Mouse (Mus musculus) regulatory T cell (primary cell): ENCODE results near the gene Nxph3.

Experiments
- in situ Hi-C: fragments of 300-600 bp; cut with MboI, MseI; formaldehyde crosslinking; loops from one replicate; pipeline ENCODE4 v1.15.1; 2025; ENCODE audit warnings: high pct_unique_total_duplicates

Nxph3 gene

DNA sequence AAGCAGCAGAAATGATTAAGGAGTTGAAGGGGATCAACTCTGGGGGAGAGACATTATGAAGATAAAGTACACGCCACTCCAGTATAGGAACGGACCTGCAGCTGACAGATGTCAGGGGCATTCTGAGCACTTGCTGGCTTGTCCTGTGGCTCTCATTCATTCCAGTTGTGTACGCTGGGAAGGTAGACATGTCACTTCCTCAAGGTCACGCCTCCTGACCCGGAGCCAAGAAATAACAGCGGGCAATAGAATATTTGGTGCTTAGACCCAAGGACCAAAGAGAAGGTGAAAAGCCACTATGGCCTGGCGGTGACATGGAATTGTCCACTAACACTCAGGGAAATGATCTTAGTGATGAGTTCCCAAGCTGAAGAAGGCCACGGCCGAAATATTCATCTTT lies 18.5 kb downstream of the Nxph3 start:
- in situ Hi-C loops = no loop called here

DNA sequence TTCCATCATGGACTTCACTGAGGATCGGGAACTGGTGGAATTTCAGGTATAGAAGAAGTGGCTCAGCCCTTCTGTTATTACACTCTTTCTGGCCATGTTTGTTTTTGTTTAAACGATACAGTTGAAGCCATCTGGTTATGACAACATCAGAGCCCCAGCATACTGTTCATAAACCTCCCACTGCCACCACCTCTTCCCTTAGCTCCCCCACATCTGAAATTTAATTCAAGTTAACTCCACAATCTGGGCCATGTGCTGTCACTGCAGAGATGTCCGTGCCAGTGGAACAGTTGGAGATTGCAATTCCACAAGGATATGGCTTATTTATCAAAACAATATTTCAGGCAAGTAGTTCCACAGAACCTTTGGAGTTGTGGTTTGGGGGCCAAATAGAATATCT lies 20.0 kb downstream of the Nxph3 start:
- in situ Hi-C loops = no loop called here

DNA sequence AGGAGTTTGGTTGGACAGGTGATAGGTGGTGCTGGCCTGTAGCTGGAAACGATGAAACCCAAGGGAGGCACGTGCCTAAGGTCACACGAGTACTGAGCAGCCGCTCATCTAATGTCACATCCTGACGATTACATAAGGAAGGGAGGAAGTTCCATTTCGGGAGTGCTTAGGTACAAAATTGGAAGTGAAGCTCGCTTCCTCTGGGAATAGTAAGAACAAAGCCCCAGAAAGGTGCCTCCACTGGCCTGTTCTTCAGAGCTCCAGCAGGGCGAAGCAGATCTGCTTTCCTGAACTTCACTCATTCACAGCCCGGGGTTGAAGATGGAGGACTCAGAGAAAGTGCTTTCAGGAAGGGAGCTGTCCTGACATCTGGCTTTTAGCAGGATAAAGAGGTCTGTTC lies 20.4 kb downstream of the Nxph3 start:
- in situ Hi-C loops = no loop called here

GRCm38 (mm10) chr11:95493010-95493409 lies 21.4 kb downstream of the Nxph3 start:
- in situ Hi-C loops = no loop called here

DNA sequence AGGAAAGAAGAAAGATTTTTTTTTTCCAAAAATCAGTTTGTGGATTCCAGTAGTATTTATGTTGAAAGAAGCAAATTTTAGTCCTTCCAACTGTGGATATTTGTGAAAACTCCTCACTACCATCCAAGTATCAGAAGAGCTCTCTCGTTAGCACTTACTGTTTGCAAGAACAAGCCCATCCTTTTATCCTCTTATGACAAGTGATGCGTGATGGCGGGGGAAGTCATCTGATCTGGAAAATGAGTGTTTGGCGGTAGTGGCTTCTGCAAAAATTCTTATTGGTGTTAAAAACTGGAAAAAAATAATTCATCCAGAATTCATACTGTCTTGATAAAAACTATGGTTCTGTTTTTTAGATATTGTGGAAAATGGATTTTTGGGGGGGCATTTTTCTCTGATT lies 22.1 kb downstream of the Nxph3 start:
- in situ Hi-C loops = no loop called here

- in situ Hi-C loops = no loop called here
These were observed 24.3 kb downstream of the Nxph3 start for GRCm38 (mm10) chr11:95490104-95490503.

DNA sequence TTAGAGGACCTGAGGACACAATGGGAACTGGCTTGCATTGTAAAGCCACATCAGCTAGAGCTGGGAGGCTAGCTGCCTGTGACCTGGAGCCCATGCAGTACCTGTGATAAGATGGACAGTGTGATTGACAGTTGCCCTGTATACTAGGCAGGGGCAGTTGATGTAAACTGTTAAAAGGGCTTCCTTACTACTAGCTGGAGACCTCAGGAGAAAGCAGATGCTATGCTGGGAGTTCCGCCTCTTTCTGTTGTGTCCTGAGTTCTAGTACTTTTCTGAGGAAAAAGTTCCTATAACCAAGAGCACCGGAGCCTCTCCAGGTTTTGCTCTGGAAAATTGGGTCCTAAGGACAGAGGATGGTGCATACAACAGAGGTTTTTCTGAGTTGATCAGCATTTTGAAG lies 27.1 kb downstream of the Nxph3 start:
- in situ Hi-C loops = no loop called here

DNA sequence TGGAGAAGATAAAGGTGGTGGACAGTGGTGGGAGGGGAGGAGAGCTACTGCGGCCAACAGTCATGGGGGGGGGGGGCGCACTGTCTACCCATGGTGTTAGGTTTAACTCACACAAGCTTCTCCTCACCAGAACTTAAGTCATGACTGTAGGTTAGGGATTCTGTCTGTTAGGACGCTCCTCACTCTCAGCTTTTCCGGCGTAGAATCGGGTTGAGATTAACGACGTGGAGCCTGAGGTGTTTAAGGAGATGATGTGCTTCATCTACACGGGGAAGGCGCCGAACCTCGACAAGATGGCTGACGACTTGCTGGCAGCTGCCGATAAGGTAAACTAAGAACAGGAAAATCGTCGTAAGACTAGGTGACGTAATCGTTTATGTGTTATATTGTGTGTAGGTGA lies 28.7 kb downstream of the Nxph3 start:
- in situ Hi-C loops = no loop called here

GRCm38 (mm10) chr11:95480662-95481061 lies 33.7 kb downstream of the Nxph3 start:
- in situ Hi-C loops = no loop called here

DNA sequence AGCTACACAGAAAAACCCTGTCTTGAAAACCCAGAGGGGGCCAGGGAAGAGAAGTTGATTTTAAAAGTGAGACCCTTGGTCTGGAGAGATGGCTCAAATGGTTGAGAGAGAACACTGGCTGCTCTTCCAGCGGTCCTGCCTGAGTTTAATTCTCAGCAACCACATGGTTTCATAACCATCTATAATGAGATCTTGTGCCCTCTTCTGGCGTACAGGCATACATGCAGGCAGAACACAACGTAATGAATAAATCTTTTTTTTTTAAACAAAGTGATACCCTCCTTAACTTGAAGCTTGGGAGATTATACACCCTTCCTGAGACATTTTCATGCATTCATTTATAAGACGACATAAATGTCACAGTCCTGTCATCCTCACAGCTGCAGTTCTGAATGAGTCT lies 34.9 kb downstream of the Nxph3 start:
- in situ Hi-C loops = no loop called here

DNA sequence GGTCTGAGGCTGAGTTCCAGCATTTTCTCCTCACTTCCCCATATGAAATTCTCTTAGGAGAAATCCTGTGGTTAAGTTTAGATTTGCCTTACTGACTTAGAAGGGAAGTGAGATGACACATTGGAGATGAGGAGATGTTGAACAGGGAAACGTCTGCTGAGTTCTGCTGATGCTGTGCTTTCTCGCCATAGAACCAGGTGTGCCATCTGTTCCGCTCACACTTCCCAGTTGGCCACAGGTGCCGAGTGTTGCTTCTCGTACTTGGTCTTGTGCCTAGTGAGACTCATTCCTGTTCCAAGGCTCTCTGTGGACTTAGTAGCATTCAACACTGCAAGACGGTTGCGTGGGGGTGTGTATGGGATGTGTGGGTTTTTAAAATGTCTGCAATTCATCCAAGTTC lies 38.0 kb downstream of the Nxph3 start:
- in situ Hi-C loops = no loop called here

GRCm38 (mm10) chr11:95473456-95473855 lies 40.9 kb downstream of the Nxph3 start:
- in situ Hi-C loops = no loop called here

DNA sequence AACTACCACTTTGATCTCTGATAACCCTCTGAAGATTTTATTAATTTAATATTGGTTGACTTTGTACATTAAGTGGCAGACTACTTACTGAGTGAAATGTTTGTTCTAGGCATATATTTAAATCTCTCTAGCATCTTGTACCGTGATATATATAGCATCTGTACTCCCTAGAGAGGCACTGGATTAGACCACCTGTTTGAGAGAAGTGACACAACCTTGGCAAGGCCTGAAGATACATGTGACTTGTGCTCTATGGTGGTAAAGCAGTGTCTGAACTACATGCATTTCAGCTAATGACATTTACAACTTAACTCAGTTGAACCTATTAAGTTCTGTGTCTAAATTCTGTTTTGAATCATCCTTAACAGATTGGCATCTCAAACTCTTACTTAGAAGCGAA lies 41.4 kb downstream of the Nxph3 start:
- in situ Hi-C loops = no loop called here

GRCm38 (mm10) chr11:95467731-95468130 lies 46.6 kb downstream of the Nxph3 start:
- in situ Hi-C loops = no loop called here

DNA sequence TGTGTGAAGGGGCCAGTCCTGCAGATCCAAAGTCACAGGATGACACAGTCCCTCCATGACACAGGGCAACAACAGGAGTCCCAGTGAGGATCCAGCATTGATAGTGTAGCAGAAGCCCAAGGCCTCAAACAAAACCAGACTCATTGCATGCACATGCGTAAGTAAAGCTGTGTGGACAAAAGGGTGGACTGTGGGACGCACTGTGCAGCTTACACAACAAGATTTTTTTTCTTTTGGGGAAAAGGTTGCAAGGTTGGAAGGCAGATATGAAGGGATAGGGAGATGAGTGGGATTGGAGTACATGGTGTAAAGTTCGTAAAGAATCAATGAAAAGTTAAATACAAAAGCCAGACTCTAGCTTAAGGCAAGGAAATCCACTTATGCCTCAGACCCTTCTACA lies 52.2 kb downstream of the Nxph3 start:
- in situ Hi-C loops = no loop called here

- in situ Hi-C loops = no loop called here
These were observed 53.5 kb downstream of the Nxph3 start for GRCm38 (mm10) chr11:95460872-95461271.
